28 mouse cellular contexts compared by ENCODE assay signal in genomic region chr5:111575376-111575775, GRCm38 (mm10).
DNase-seq lines count a peak whose midpoint lies in the region; ATAC-seq and TF ChIP-seq lines count a peak whose summit lies in the region.
"Had no signal": no experiment of that assay in that cellular context is flagged by ENCODE, and none has a peak within 500 bp of the region (broad histone marks: within the 10 kb centered on the region; RNA-seq: fewer than 3 reads in every experiment).

No protein-coding gene starts in this region.

- peaks cover 75% of the 10 kb centered on the region for H3K4me1 ChIP-seq in forebrain, embryonic 13.5 days
- peaks cover 59% of the 10 kb centered on the region for H3K4me1 ChIP-seq in forebrain, embryonic 15.5 days
- H3K4me1 ChIP-seq in kidney, embryonic 16.5 days (ENCODE audit: insufficient read depth, low read length) = peaks cover 47% of the 10 kb centered on the region
- H3K4me1 ChIP-seq in liver, adult 2 months (ENCODE audit: control insufficient read depth, insufficient read depth, low read length) = peaks cover 11% of the 10 kb centered on the region
- H3K4me1 ChIP-seq in liver, postnatal 0 days (ENCODE audit: insufficient read depth) = peaks cover 5% of the 10 kb centered on the region
- H3K4me1 ChIP-seq in embryonic facial prominence, embryonic 10.5 days = peaks cover 87% of the 10 kb centered on the region

- H3K27ac ChIP-seq in forebrain, embryonic 13.5 days = peak overlapping the region; percentile 35; the same call in 1 of the 2 replicates
- no peak overlapping the region for H3K27ac ChIP-seq in forebrain, embryonic 15.5 days (replicated peaks)
- no peak overlapping the region for H3K27ac ChIP-seq in kidney, embryonic 16.5 days (ENCODE audit: low read length)
- H3K27ac ChIP-seq in liver, adult 2 months (replicated peaks; ENCODE audit: insufficient read depth, low read depth, low read length) = no peak overlapping the region
- H3K27ac ChIP-seq in liver, postnatal 0 days (ENCODE audit: low read depth) = no peak overlapping the region
- H3K27ac ChIP-seq in embryonic facial prominence, embryonic 10.5 days (replicated peaks) = peak overlapping the region; percentile 73
- H3K27ac ChIP-seq: heart, adult 2 months; heart, embryonic 10.5 days; heart, embryonic 13.5 days; hindbrain, embryonic 12.5 days; hindbrain, embryonic 15.5 days had no signal

- TF ChIP-seq EP300 in liver, postnatal 0 days (IDR thresholded peaks at IDR 0.05; ENCODE audit: low read depth) = no peak

- peak; percentile 10 for DNase-seq in kidney, adult 18-20 months
- DNase-seq in liver, adult 2 months (ENCODE audit: extremely low read depth, low read depth, low spot score) = peak; percentile 57
- DNase-seq in liver, postnatal 0 days = no peak
- no peak for DNase-seq in embryonic facial prominence, embryonic 10.5 days (ENCODE audit: low spot score)
- DNase-seq: adrenal gland, postnatal 10 days; adrenal gland, postnatal 36 days; B cell, adult 2 months; cerebellum, adult 18-20 months; cerebellum, adult 9-10 months; cerebellum, postnatal 14 days; gastrocnemius, postnatal 10 days; gastrocnemius, postnatal 36 days; heart, adult 2 months; heart, postnatal 14 days; heart, postnatal 4 days had no signal

- no peak overlapping the region for H3K9ac ChIP-seq in forebrain, embryonic 13.5 days
- no peak overlapping the region for H3K9ac ChIP-seq in forebrain, embryonic 15.5 days (replicated peaks)
- H3K9ac ChIP-seq in kidney, embryonic 16.5 days (replicated peaks; ENCODE audit: low read length) = no peak overlapping the region
- no peak overlapping the region for H3K9ac ChIP-seq in liver, adult 2 months (ENCODE audit: low read depth, low read length)
- no peak overlapping the region for H3K9ac ChIP-seq in liver, postnatal 0 days (replicated peaks)
- H3K9ac ChIP-seq: embryonic facial prominence, embryonic 13.5 days; heart, embryonic 13.5 days; hindbrain, embryonic 12.5 days; hindbrain, embryonic 15.5 days had no signal

- no peak for TF ChIP-seq POLR2A in liver, adult 2 months (IDR thresholded peaks at IDR 0.05; ENCODE audit: extremely low read depth, insufficient read depth, low read length)

- no peaks in the 10 kb centered on the region for H3K27me3 ChIP-seq in forebrain, embryonic 13.5 days
- H3K27me3 ChIP-seq in forebrain, embryonic 15.5 days = no peaks in the 10 kb centered on the region
- H3K27me3 ChIP-seq in kidney, embryonic 16.5 days (ENCODE audit: insufficient read depth, low read length) = peaks cover 66% of the 10 kb centered on the region
- no peaks in the 10 kb centered on the region for H3K27me3 ChIP-seq in liver, adult 2 months (ENCODE audit: control insufficient read depth, insufficient read depth, low read length)
- H3K27me3 ChIP-seq in liver, postnatal 0 days (ENCODE audit: insufficient read depth, low read length) = peaks cover 12% of the 10 kb centered on the region; the same call in 1 of the 2 replicates
- peaks cover 23% of the 10 kb centered on the region for H3K27me3 ChIP-seq in embryonic facial prominence, embryonic 10.5 days (replicated peaks; ENCODE audit: low read depth, poor library complexity, severe bottlenecking)
- H3K27me3 ChIP-seq: CH12.LX; embryonic facial prominence, embryonic 13.5 days; hindbrain, embryonic 15.5 days had no signal

- H3K9me3 ChIP-seq in forebrain, embryonic 13.5 days (replicated peaks) = no peaks in the 10 kb centered on the region
- H3K9me3 ChIP-seq in forebrain, embryonic 15.5 days = no peaks in the 10 kb centered on the region
- no peaks in the 10 kb centered on the region for H3K9me3 ChIP-seq in kidney, embryonic 16.5 days (ENCODE audit: low read length)
- no peaks in the 10 kb centered on the region for H3K9me3 ChIP-seq in liver, postnatal 0 days (ENCODE audit: low read length)
- no peaks in the 10 kb centered on the region for H3K9me3 ChIP-seq in embryonic facial prominence, embryonic 10.5 days
- H3K9me3 ChIP-seq: embryonic facial prominence, embryonic 13.5 days; heart, embryonic 10.5 days; heart, embryonic 13.5 days; hindbrain, embryonic 12.5 days; hindbrain, embryonic 15.5 days had no signal

- no peaks in the 10 kb centered on the region for H3K36me3 ChIP-seq in forebrain, embryonic 13.5 days (ENCODE audit: poor library complexity, severe bottlenecking)
- H3K36me3 ChIP-seq in forebrain, embryonic 15.5 days = no peaks in the 10 kb centered on the region
- no peaks in the 10 kb centered on the region for H3K36me3 ChIP-seq in kidney, embryonic 16.5 days (ENCODE audit: insufficient read depth, low read length)
- H3K36me3 ChIP-seq in liver, adult 2 months (ENCODE audit: control insufficient read depth, insufficient read depth, low read length) = no peaks in the 10 kb centered on the region
- H3K36me3 ChIP-seq in liver, postnatal 0 days (replicated peaks; ENCODE audit: insufficient read depth, low read length) = no peaks in the 10 kb centered on the region
- no peaks in the 10 kb centered on the region for H3K36me3 ChIP-seq in embryonic facial prominence, embryonic 10.5 days (replicated peaks)
- H3K36me3 ChIP-seq: embryonic facial prominence, embryonic 13.5 days; G1E; heart, embryonic 10.5 days; heart, embryonic 13.5 days; hindbrain, embryonic 12.5 days; hindbrain, embryonic 15.5 days had no signal

- no peak for ATAC-seq in forebrain, embryonic 13.5 days
- no peak for ATAC-seq in forebrain, embryonic 15.5 days (replicated peaks)
- no peak for ATAC-seq in kidney, embryonic 16.5 days (ENCODE audit: low FRiP score, low TSS enrichment)
- no peak for ATAC-seq in liver, postnatal 0 days
- ATAC-seq: forebrain, embryonic 16.5 days; Patski had no signal

- WGBS in forebrain, embryonic 13.5 days = 87% methylated on average over 5 of the region's 5 CpGs
- WGBS in forebrain, embryonic 15.5 days = 84% methylated on average over 5 of the region's 5 CpGs
- WGBS in kidney, embryonic 16.5 days = 78% methylated on average over 5 of the region's 5 CpGs
- 36% methylated on average over 5 of the region's 5 CpGs for WGBS in liver, adult 2 months
- WGBS in liver, postnatal 0 days (ENCODE audit: insufficient replicate concordance) = 79% methylated on average over 5 of the region's 5 CpGs
- WGBS in embryonic facial prominence, embryonic 10.5 days = 87% methylated on average over 5 of the region's 5 CpGs

- no peak overlapping the region for H3K4me2 ChIP-seq in forebrain, embryonic 13.5 days
- no peak overlapping the region for H3K4me2 ChIP-seq in forebrain, embryonic 15.5 days (replicated peaks)
- H3K4me2 ChIP-seq in kidney, embryonic 16.5 days (replicated peaks; ENCODE audit: low read depth, low read length) = no peak overlapping the region
- H3K4me2 ChIP-seq in liver, postnatal 0 days (ENCODE audit: low read depth, low read length) = no peak overlapping the region
- H3K4me2 ChIP-seq: embryonic facial prominence, embryonic 13.5 days; heart, embryonic 13.5 days; hindbrain, embryonic 12.5 days; hindbrain, embryonic 15.5 days had no signal

- H3K4me3 ChIP-seq in forebrain, embryonic 13.5 days = no peak overlapping the region
- no peak overlapping the region for H3K4me3 ChIP-seq in forebrain, embryonic 15.5 days
- H3K4me3 ChIP-seq in kidney, embryonic 16.5 days (ENCODE audit: low read length) = no peak overlapping the region
- no peak overlapping the region for H3K4me3 ChIP-seq in liver, adult 2 months (ENCODE audit: insufficient read depth, low read depth, low read length)
- H3K4me3 ChIP-seq in liver, postnatal 0 days (ENCODE audit: low read depth, low read length) = no peak overlapping the region
- no peak overlapping the region for H3K4me3 ChIP-seq in embryonic facial prominence, embryonic 10.5 days
- H3K4me3 ChIP-seq: embryonic facial prominence, embryonic 13.5 days; erythroblast, embryonic 14.5 days; heart, adult 2 months; heart, embryonic 10.5 days; heart, embryonic 13.5 days; hindbrain, embryonic 12.5 days; hindbrain, embryonic 15.5 days had no signal

- H3K79me2 ChIP-seq in liver, adult 2 months (ENCODE audit: control insufficient read depth, insufficient read depth, low read length) = no peaks in the 10 kb centered on the region

- TF ChIP-seq CTCF in liver, adult 2 months (IDR thresholded peaks at IDR 0.05; ENCODE audit: low read depth, low read length) = no peak
- no peak for TF ChIP-seq CTCF in liver, postnatal 0 days (IDR thresholded peaks at IDR 0.05; ENCODE audit: low read depth)

Comparison
In these comparisons a context has a peak if more than half of its experiments do, and no peak if none do; other contexts are left out.
1. H3K27ac ChIP-seq: peak in forebrain, embryonic 13.5 days (single experiment) and embryonic facial prominence, embryonic 10.5 days (single experiment); none in forebrain, embryonic 15.5 days (single experiment), kidney, embryonic 16.5 days (single experiment), liver, adult 2 months (single experiment) and liver, postnatal 0 days (single experiment).
2. DNase-seq: peak in kidney, adult 18-20 months (single experiment) and liver, adult 2 months (single experiment); none in liver, postnatal 0 days (single experiment) and embryonic facial prominence, embryonic 10.5 days (single experiment).